Mouse (Mus musculus): ENCODE measurements around the gene Ube2cbp.

Gene Ube2cbp

DNA sequence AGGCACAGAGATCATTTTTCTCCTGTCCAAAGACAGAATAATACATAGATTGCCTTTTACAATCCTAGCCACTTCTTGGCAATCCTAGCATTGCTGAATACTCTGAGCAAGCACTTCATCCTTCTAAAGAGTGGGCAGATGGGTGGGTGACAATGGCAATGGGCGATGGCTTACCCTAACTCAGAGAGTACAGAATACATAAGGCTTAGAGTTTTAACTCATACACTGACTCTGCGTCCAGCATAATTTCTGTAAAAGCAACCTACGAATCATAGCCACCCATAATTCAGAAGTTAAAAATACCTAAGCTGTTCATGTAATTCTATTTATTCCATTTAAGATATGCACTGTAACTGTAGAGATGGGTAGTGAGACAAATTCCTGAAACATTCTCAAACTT, 29.2 kb downstream of the Ube2cbp start:
- no peak for DNase-seq (ENCODE audit: low spot score in 2 of 2)

DNA sequence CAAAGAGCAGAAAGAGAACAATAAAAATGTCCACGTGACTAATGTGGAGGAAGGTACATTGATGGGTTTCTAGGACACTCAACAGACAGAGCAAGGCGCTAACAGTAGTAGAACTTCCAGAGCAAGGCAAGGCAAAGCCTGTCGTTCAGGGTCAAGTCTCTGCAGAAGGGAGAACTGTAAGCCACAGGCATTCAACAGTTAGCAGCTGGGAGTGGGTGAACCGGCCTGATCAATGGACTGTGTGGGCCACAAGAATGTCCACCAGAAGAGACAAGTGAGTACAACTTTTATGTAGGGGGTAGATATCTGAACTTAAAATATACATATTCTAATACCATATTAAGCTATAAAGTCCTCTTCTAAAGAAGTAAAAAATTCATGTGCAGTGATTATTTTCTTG, 41.4 kb downstream of the Ube2cbp start:
- no peak for DNase-seq (ENCODE audit: low spot score in 2 of 2)

GRCm38 (mm10) chr9:86419366-86419765, 45.4 kb downstream of the Ube2cbp start:
- no peak for DNase-seq (ENCODE audit: low spot score in 2 of 2)

DNA sequence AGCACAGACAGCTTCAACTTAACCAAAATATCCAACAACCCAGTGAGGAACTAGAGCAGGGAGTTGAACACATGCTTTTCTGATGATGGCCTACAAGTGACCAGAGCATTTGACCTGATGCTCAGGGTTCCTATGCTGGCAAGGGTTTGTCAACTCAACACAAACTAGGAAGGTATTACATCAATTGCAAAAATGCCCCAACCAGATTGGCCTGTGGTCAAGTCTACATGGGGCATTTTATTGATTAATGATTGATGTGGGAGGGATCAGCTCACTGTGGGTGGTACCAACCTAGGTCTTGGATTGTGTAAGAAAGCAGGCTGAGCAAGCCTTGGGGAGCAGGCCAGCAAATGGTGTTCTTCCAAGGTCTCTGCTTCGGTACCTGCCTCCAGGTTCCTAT, 46.8 kb downstream of the Ube2cbp start:
- no peak for DNase-seq (ENCODE audit: low spot score in 2 of 2)

GRCm38 (mm10) chr9:86395785-86396184, 69.0 kb downstream of the Ube2cbp start:
- DNase-seq (ENCODE audit: low spot score in 2 of 2) = no peak

- no peak for DNase-seq (ENCODE audit: low spot score in 2 of 2)
Observed at GRCm38 (mm10) chr9:86395012-86395411, 69.7 kb downstream of the Ube2cbp start.

GRCm38 (mm10) chr9:86393586-86394272, 71.0 kb downstream of the Ube2cbp start:
- no peak for DNase-seq (ENCODE audit: low spot score in 2 of 2)

GRCm38 (mm10) chr9:86391467-86391866, 73.3 kb downstream of the Ube2cbp start:
- no peak for DNase-seq (ENCODE audit: low spot score in 2 of 2)

GRCm38 (mm10) chr9:86390713-86391112, 74.0 kb downstream of the Ube2cbp start:
- DNase-seq (ENCODE audit: low spot score in 2 of 2) = no peak

DNA sequence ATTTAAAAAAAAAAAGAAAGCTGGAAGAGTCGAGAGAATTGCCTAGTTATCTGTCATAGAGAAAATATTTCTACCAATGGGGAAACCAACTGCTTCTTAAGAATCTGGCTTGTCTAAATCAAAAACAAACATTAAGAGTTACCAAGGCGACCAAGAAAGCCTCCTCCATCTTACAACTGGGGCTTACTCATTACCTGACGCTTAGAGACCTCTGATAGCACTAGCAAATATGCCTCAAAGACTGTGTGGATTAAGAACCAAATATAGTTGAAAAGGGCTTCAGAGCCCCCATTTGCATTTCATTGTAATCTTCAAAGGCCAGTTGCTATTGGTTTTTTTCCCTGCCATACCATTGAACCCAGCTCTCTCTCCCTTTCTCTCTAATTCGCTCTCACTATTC, 76.2 kb downstream of the Ube2cbp start:
- no peak for DNase-seq (ENCODE audit: low spot score in 2 of 2)

DNA sequence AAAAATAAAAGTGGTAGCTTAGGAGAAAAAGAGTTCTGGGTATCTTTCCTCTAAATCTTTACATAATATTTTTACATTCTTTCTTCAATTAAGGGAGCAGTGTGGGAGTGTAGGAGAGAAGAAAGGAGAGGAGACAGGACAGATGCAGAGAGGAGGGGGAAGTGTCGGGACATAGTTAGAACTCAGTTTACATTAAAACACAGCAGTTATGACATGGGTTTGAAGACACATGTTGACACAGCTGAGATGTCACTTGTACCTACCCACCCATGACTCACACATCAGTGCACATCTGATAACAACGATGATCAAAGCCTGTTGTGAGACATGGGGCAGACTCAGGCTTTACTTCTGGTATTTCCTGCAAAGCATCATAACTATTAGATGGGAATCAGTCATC, 87.8 kb downstream of the Ube2cbp start:
- no peak for DNase-seq (ENCODE audit: low spot score in 2 of 2)

DNA sequence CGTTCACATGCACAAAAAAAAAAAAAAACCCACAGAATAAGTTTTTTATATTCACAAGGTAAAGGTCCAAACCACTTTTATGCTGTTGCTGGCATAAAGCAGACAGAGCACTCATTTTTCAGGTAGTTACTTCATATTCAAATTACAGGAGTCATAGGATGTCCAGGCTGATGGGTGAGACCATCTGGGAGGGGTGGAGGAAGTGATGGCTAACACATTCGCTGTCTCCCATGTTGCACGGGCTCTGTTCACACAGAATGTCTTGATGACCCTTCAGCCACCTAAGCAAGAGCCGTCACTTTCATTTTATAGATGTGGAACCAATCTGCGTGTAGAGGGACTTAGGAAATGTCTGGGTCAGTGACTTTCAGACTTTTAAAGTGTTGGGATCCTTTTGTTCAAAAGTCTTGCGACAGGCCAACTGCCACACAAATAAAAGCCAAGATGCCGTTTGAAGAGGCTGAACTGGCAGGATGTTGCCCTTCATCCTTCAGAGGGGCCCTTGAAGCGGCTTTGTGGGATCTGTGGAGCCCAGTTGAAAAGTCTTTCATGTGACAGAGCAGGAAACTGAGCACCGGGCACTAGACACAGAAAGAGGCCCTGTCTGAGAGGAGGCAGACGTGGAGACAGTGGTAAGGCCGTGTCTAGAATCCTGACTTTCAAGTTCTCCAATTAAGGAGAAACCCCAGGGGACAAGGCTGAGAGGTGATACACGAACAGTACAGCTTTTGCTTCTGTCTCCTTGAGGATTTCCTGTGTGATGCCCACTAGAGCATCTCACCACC, 91.8 kb downstream of the Ube2cbp start:
- no peak for DNase-seq (ENCODE audit: low spot score in 2 of 2)

DNA sequence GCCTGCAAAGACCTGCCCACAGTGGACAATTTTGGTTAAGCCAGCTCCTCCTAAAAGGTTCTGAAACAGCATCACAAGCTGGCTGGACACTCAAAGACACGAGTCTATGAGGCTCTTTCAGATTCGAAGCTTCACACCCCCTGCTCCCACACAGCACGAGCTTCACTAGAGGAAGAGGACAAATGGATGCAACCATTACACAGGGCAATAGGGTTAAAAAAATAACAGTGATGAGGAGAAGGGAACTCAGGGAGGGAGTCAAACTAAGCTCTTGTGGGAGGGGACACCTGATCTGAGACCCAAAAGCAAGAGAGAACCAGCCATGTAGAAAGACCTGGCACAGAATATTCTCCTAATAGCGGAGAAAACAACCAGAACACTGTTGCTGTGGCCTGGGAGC, 95.5 kb downstream of the Ube2cbp start:
- DNase-seq (ENCODE audit: low spot score in 2 of 2) = no peak

DNA sequence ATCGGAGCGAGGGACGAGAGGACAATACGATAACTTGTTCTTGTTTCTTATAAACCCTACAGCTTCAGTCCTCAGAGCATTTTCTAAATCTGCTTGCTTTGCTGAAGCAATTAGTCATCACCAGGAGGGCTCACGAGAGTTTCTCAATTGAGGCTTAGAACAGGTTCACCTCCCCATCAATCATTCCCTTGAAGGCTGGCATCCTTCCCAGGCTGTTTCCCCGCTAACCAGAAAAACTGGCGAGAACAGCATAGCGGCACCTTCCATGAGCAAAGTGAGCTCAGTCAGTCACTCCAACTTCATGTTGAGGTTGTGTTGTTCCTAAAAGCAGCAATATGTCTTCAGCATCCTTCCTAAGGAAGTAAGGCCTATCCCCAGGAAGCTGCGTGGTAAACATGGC, 104.2 kb downstream of the Ube2cbp start:
- DNase-seq (ENCODE audit: low spot score in 2 of 2) = no peak

DNA sequence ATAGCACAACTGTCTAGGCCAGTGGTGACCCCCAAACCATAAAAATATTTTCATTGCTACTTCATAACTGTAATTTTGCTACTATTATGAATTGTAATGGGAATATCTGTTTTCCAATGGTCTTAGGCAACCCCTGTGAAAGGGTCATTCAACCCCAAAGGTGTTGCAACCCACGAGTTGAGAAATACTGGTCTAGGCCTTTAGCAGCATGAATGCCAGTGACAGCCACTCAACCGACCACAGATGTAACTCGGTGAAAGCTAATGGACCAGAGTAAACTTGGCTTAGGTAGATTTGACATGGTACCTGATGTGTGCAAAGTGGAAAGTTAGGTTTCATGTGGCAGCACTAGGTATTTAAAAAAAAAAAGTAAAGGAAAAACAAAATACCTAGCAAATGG, 108.9 kb downstream of the Ube2cbp start:
- no peak for DNase-seq (ENCODE audit: low spot score in 2 of 2)

GRCm38 (mm10) chr9:86351491-86351890, 113.3 kb downstream of the Ube2cbp start:
- DNase-seq (ENCODE audit: low spot score in 2 of 2) = no peak

- DNase-seq (ENCODE audit: low spot score in 2 of 2) = no peak
Observed at GRCm38 (mm10) chr9:86336792-86337191, 128.0 kb downstream of the Ube2cbp start.

DNA sequence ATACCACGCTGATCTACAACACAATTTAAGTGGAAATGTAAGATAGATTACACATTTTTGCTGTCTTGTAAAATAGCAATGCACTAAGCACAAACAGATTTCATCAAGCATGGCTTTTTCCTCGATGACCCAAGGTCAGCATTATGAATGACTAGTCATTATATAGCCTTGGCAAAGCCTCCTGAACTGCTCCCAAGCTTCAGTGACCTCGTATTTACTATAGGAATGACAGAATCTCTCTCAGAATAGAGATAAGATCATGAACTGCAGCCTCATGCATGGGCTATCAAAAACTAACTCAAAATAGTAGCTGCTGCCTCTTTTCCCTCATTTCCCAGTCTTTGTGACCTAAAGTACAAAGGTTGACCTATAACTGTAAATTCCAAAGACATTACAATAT, 128.4 kb downstream of the Ube2cbp start:
- no peak for DNase-seq (ENCODE audit: low spot score in 2 of 2)

DNA sequence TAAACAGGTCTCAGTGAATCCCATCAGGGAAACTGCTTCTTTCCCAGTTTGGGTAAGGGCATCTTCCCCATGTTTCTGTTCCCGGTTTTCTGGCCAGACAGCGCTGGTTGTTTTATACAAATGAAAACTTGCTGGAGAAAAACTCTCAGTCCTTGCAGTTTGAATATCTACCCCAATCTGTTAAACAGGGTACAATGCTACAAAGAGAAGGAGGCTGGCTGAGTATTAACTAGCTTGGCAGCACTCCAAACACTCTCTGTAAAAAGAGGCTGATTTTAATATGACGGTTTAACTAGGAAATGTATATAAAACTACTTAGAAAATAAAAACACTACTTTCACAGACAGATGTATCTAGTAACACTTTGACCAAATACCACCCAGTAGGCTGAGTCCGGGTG, 129.2 kb downstream of the Ube2cbp start:
- no peak for DNase-seq (ENCODE audit: low spot score in 2 of 2)

- no peak for DNase-seq (ENCODE audit: low spot score in 2 of 2)
Observed at GRCm38 (mm10) chr9:86334357-86334756, 130.4 kb downstream of the Ube2cbp start.

DNA sequence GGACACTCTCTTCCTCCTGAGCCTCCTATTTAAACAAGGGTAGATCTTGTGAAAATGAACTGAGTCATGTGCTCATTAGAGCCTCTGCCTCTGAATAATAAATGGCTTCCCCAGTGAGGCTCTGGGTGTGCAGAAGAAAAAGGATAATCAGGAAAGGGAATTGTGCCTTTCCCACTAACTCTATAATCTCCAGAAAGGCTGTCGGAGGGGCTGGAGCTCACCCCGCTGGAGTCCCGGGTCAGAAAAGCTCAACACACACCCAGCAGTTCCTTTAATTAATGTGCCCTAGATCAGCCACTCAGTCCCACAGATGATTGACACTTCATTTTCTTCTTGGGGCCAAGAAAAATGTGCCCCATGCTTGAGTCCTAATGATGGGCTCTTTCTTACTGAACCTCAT, 134.2 kb downstream of the Ube2cbp start:
- no peak for DNase-seq (ENCODE audit: low spot score in 2 of 2)

- no peak for DNase-seq (ENCODE audit: low spot score in 2 of 2)
Observed at GRCm38 (mm10) chr9:86328270-86328669, 136.5 kb downstream of the Ube2cbp start.

GRCm38 (mm10) chr9:86327341-86327740, 137.4 kb downstream of the Ube2cbp start:
- no peak for DNase-seq (ENCODE audit: low spot score in 2 of 2)
